Mouse (Mus musculus): ENCODE measurements at regions not wholly inside any gene's neighbourhood (a gene's known extent, or its start where the extent isn't known, plus 50 kb on each side); places are given as distances from the start of the nearest gene placed in this dataset.
A peak's percentile ranks its signal among the peaks of the same experiment; 100 is the strongest.

- Histone ChIP-seq H3K4me2 (ENCODE audit: low read depth, low read length) (no peak overlapping the region), H3K9me3 (ENCODE audit: low read length) (no peaks in the 10 kb centered on the region), H3K27me3 (ENCODE audit: insufficient read depth, low read length) (no peaks in the 10 kb centered on the region), H3K27ac (ENCODE audit: low read depth) (no peak overlapping the region), H3K36me3 (replicated peaks; ENCODE audit: insufficient read depth, low read length) (no peaks in the 10 kb centered on the region), H3K9ac (replicated peaks) (no peak overlapping the region), H3K4me3 (ENCODE audit: low read depth, low read length) (no peak overlapping the region), H3K4me1 (ENCODE audit: insufficient read depth) (no peaks in the 10 kb centered on the region)
- TF ChIP-seq EP300 (IDR thresholded peaks at IDR 0.05; ENCODE audit: low read depth) (no peak), CTCF (IDR thresholded peaks at IDR 0.05; ENCODE audit: low read depth) (peak; percentile 60)
- ATAC-seq (peak; percentile 48; the same call in 1 of the 2 replicates), DNase-seq (peak; percentile 41)
- WGBS (ENCODE audit: insufficient replicate concordance): 71% methylated on average over 14 of the region's 14 CpGs
Observed at GRCm38 (mm10) chr17:64529296-64529994, 71.1 kb upstream of the Man2a1 start.

- ATAC-seq: no peak
- no peak overlapping the region for H3K27ac ChIP-seq (ENCODE audit: low read depth)
- no peak overlapping the region for H3K9ac ChIP-seq (replicated peaks)
- H3K9me3 ChIP-seq (ENCODE audit: low read length): no peaks in the 10 kb centered on the region
- WGBS (ENCODE audit: insufficient replicate concordance): 69% methylated on average over 7 of the region's 7 CpGs
- no peaks in the 10 kb centered on the region for H3K27me3 ChIP-seq (ENCODE audit: insufficient read depth, low read length)
- no peaks in the 10 kb centered on the region for H3K4me1 ChIP-seq (ENCODE audit: insufficient read depth)
- TF ChIP-seq EP300 (IDR thresholded peaks at IDR 0.05; ENCODE audit: low read depth) (no peak), CTCF (IDR thresholded peaks at IDR 0.05; ENCODE audit: low read depth) (no peak)
- H3K36me3 ChIP-seq (replicated peaks; ENCODE audit: insufficient read depth, low read length): no peaks in the 10 kb centered on the region
- no peak for DNase-seq
- no peak overlapping the region for H3K4me2 ChIP-seq (ENCODE audit: low read depth, low read length)
- no peak overlapping the region for H3K4me3 ChIP-seq (ENCODE audit: low read depth, low read length)
Observed at GRCm38 (mm10) chr17:64531150-64531549, 69.4 kb upstream of the Man2a1 start.

GRCm38 (mm10) chr17:64534323-64534722 is 66.2 kb upstream of the Man2a1 start:
- no peaks in the 10 kb centered on the region for H3K27me3 ChIP-seq (ENCODE audit: insufficient read depth, low read length)
- ATAC-seq (no peak), DNase-seq (no peak)
- TF ChIP-seq EP300 (IDR thresholded peaks at IDR 0.05; ENCODE audit: low read depth): no peak
- TF ChIP-seq CTCF (IDR thresholded peaks at IDR 0.05; ENCODE audit: low read depth): no peak
- 71% methylated on average over 4 of the region's 4 CpGs for WGBS (ENCODE audit: insufficient replicate concordance)
- no peaks in the 10 kb centered on the region for H3K4me1 ChIP-seq (ENCODE audit: insufficient read depth)
- no peak overlapping the region for H3K4me2 ChIP-seq (ENCODE audit: low read depth, low read length)
- H3K9me3 ChIP-seq (ENCODE audit: low read length): no peaks in the 10 kb centered on the region
- no peak overlapping the region for H3K27ac ChIP-seq (ENCODE audit: low read depth)
- no peaks in the 10 kb centered on the region for H3K36me3 ChIP-seq (replicated peaks; ENCODE audit: insufficient read depth, low read length)
- no peak overlapping the region for H3K9ac ChIP-seq (replicated peaks)
- no peak overlapping the region for H3K4me3 ChIP-seq (ENCODE audit: low read depth, low read length)

GRCm38 (mm10) chr17:64538520-64538953 is 62.0 kb upstream of the Man2a1 start:
- TF ChIP-seq EP300 (IDR thresholded peaks at IDR 0.05; ENCODE audit: low read depth) (no peak), CTCF (IDR thresholded peaks at IDR 0.05; ENCODE audit: low read depth) (no peak)
- no peak for ATAC-seq
- Histone ChIP-seq H3K9me3 (ENCODE audit: low read length) (no peaks in the 10 kb centered on the region), H3K4me2 (ENCODE audit: low read depth, low read length) (no peak overlapping the region), H3K9ac (replicated peaks) (no peak overlapping the region), H3K27me3 (ENCODE audit: insufficient read depth, low read length) (no peaks in the 10 kb centered on the region), H3K36me3 (replicated peaks; ENCODE audit: insufficient read depth, low read length) (no peaks in the 10 kb centered on the region), H3K4me1 (ENCODE audit: insufficient read depth) (no peaks in the 10 kb centered on the region), H3K27ac (ENCODE audit: low read depth) (no peak overlapping the region), H3K4me3 (ENCODE audit: low read depth, low read length) (no peak overlapping the region)
- WGBS (ENCODE audit: insufficient replicate concordance): 38% methylated on average over 10 of the region's 10 CpGs
- DNase-seq: no peak

DNA sequence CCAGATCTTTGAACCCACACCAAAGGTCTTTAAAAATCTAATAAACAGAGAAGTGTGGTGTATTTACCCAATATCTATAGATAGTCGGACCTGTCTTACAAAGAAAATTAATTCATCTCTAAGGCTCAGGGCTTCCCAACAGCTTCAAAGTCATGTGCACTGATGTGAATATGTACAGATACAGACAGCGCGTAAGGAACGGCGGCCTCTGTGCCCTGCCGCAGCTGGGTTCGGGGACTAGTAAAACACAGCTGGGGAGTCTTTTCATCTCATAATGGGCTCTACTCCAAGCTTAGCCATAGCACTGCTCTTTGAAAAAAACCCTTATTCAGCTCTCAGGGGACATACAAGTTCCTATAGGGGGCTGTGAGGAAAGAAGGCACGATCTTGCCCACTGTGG is 60.1 kb upstream of the Man2a1 start:
- H3K4me3 ChIP-seq (ENCODE audit: low read depth, low read length): no peak overlapping the region
- WGBS (ENCODE audit: insufficient replicate concordance): 89% methylated on average over 8 of the region's 8 CpGs

GRCm38 (mm10) chr17:64548536-64548935 is 52.0 kb upstream of the Man2a1 start:
- no peak overlapping the region for H3K27ac ChIP-seq (ENCODE audit: low read depth)
- H3K4me2 ChIP-seq (ENCODE audit: low read depth, low read length): no peak overlapping the region
- H3K9ac ChIP-seq (replicated peaks): no peak overlapping the region
- no peak for ATAC-seq
- H3K4me1 ChIP-seq (ENCODE audit: insufficient read depth): no peaks in the 10 kb centered on the region
- TF ChIP-seq CTCF (IDR thresholded peaks at IDR 0.05; ENCODE audit: low read depth): no peak
- no peak for TF ChIP-seq EP300 (IDR thresholded peaks at IDR 0.05; ENCODE audit: low read depth)
- H3K27me3 ChIP-seq (ENCODE audit: insufficient read depth, low read length): no peaks in the 10 kb centered on the region
- no peak for DNase-seq
- H3K9me3 ChIP-seq (ENCODE audit: low read length): no peaks in the 10 kb centered on the region
- 64% methylated on average over 7 of the region's 7 CpGs for WGBS (ENCODE audit: insufficient replicate concordance)
- H3K4me3 ChIP-seq (ENCODE audit: low read depth, low read length): no peak overlapping the region
- no peaks in the 10 kb centered on the region for H3K36me3 ChIP-seq (replicated peaks; ENCODE audit: insufficient read depth, low read length)

More for the DNA sequence above, 60.1 kb upstream of the Man2a1 start:
- no peak overlapping the region for H3K4me2 ChIP-seq (ENCODE audit: low read depth, low read length)
- no peak overlapping the region for H3K9ac ChIP-seq (replicated peaks)
- no peaks in the 10 kb centered on the region for H3K9me3 ChIP-seq (ENCODE audit: low read length)
- H3K4me1 ChIP-seq (ENCODE audit: insufficient read depth): no peaks in the 10 kb centered on the region
- TF ChIP-seq CTCF (IDR thresholded peaks at IDR 0.05; ENCODE audit: low read depth): no peak
- TF ChIP-seq EP300 (IDR thresholded peaks at IDR 0.05; ENCODE audit: low read depth): no peak
- H3K27ac ChIP-seq (ENCODE audit: low read depth): no peak overlapping the region
- no peaks in the 10 kb centered on the region for H3K27me3 ChIP-seq (ENCODE audit: insufficient read depth, low read length)
- ATAC-seq: no peak
- no peaks in the 10 kb centered on the region for H3K36me3 ChIP-seq (replicated peaks; ENCODE audit: insufficient read depth, low read length)
- DNase-seq: no peak

Data from liver, postnatal 0 days (tissue).